Mouse (Mus musculus) heart, embryonic 12.5 days (tissue): ENCODE results near the gene Cacnb4. TPM values are rescaled to one million over a fixed set of nuclear protein-coding genes. Genes with fewer than 3 reads are reported as not detected.

ENCODE experiments used
- ATAC-seq: fragments of 200-750 bp; cut with Nextera tagmentation; 2 replicates; pipeline ENCODE4 v1.8.0; 2017; ENCODE audit warnings: moderate TSS enrichment, moderate library complexity; ENCODE audit not compliant: insufficient number of reproducible peaks, low FRiP score
- H3K27ac ChIP-seq: fragments of 300-500 bp; sonication (generic); 2 replicates; pipeline ENCODE4 v1.5.1; 2016; ENCODE audit warnings: mild to moderate bottlenecking, moderate library complexity; ENCODE audit not compliant: poor library complexity, severe bottlenecking
- H3K27me3 ChIP-seq: fragments of 300-500 bp; sonication (generic); replicated peaks from 2 replicates; pipeline ENCODE4 v1.6.1; 2016; ENCODE audit warnings: mild to moderate bottlenecking, moderate library complexity
- H3K36me3 ChIP-seq: fragments of 300-500 bp; sonication (generic); 2 replicates; pipeline ENCODE4 v1.6.1; 2016; ENCODE audit warnings: mild to moderate bottlenecking, moderate library complexity
- H3K4me1 ChIP-seq: fragments of 300-500 bp; sonication (generic); replicated peaks from 2 replicates; pipeline ENCODE4 v1.6.1; 2016; ENCODE audit warnings: mild to moderate bottlenecking
- H3K4me2 ChIP-seq: fragments of 300-500 bp; sonication (generic); 2 replicates; pipeline ENCODE4 v1.6.1; 2016; ENCODE audit warnings: mild to moderate bottlenecking, moderate library complexity
- H3K4me3 ChIP-seq: fragments of 300-500 bp; sonication (generic); 2 replicates; pipeline ENCODE4 v1.5.1; 2016; ENCODE audit warnings: mild to moderate bottlenecking
- H3K9ac ChIP-seq: fragments of 300-500 bp; sonication (generic); 2 replicates; pipeline ENCODE4 v1.6.1; 2016; ENCODE audit warnings: mild to moderate bottlenecking, moderate library complexity
- H3K9me3 ChIP-seq: fragments of 300-500 bp; sonication (generic); replicated peaks from 2 replicates; pipeline ENCODE4 v1.6.1; 2016; ENCODE audit warnings: mild to moderate bottlenecking, moderate library complexity
- WGBS: fragments of 180-500 bp; shearing (Covaris S2); methylation state at CpG from one replicate; pipeline ENCODE4 v1.1.7; 2016; 5-methylcytosine and 5-hydroxymethylcytosine counted together
- polyA plus RNA-seq: library from polyadenylated mRNA; unstranded; fragments of >200 nt; fragmentation: Nextera tagmentation; extraction: Ambion mirVana; gene quantifications from 2 replicates; pipeline ENCODE4 v1.2.1, GENCODE M21; 2016

Cacnb4 gene
- polyA plus RNA-seq, 1 experiment from 2014 or later: 0.41 TPM

GRCm38 (mm10) chr2:52585384-52585783, 91.2 kb downstream of the Cacnb4 start:
- 45% methylated on average over 4 of the region's 4 CpGs for WGBS
- ATAC-seq: no peak
- Histone ChIP-seq H3K4me2 (no peak overlapping the region), H3K4me3 (no peak overlapping the region), H3K36me3 (no peaks in the 10 kb centered on the region), H3K27me3 (no peaks in the 10 kb centered on the region), H3K4me1 (peaks cover 15% of the 10 kb centered on the region), H3K27ac (no peak overlapping the region), H3K9me3 (no peaks in the 10 kb centered on the region), H3K9ac (no peak overlapping the region)

GRCm38 (mm10) chr2:52581132-52581781, 95.4 kb downstream of the Cacnb4 start:
- no peaks in the 10 kb centered on the region for H3K27me3 ChIP-seq
- H3K4me3 ChIP-seq: no peak overlapping the region
- H3K9ac ChIP-seq: no peak overlapping the region
- H3K4me2 ChIP-seq: no peak overlapping the region
- H3K4me1 ChIP-seq: peaks cover 22% of the 10 kb centered on the region
- no peaks in the 10 kb centered on the region for H3K36me3 ChIP-seq
- 91% methylated on average over 11 of the region's 11 CpGs for WGBS
- no peaks in the 10 kb centered on the region for H3K9me3 ChIP-seq
- no peak for ATAC-seq
- H3K27ac ChIP-seq: no peak overlapping the region

GRCm38 (mm10) chr2:52580697-52581096, 95.9 kb downstream of the Cacnb4 start:
- Histone ChIP-seq H3K4me3 (no peak overlapping the region), H3K4me2 (no peak overlapping the region), H3K4me1 (peaks cover 25% of the 10 kb centered on the region), H3K9me3 (no peaks in the 10 kb centered on the region), H3K36me3 (no peaks in the 10 kb centered on the region), H3K27ac (no peak overlapping the region), H3K27me3 (no peaks in the 10 kb centered on the region), H3K9ac (no peak overlapping the region)
- 73% methylated on average over 5 of the region's 5 CpGs for WGBS
- ATAC-seq: no peak

- no peaks in the 10 kb centered on the region for H3K27me3 ChIP-seq
- peaks cover 26% of the 10 kb centered on the region for H3K4me1 ChIP-seq
- no peak for ATAC-seq
- H3K9me3 ChIP-seq: no peaks in the 10 kb centered on the region
- no peaks in the 10 kb centered on the region for H3K36me3 ChIP-seq
- H3K27ac ChIP-seq: no peak overlapping the region
- no peak overlapping the region for H3K4me3 ChIP-seq
- no peak overlapping the region for H3K9ac ChIP-seq
- WGBS: 44% methylated on average over 3 of the region's 3 CpGs
- no peak overlapping the region for H3K4me2 ChIP-seq
Measured at GRCm38 (mm10) chr2:52578846-52579245, 97.8 kb downstream of the Cacnb4 start.

- Histone ChIP-seq H3K4me2 (no peak overlapping the region), H3K36me3 (no peaks in the 10 kb centered on the region), H3K4me3 (no peak overlapping the region), H3K27ac (no peak overlapping the region), H3K4me1 (peaks cover 26% of the 10 kb centered on the region), H3K27me3 (no peaks in the 10 kb centered on the region), H3K9me3 (no peaks in the 10 kb centered on the region), H3K9ac (no peak overlapping the region)
- WGBS: 82% methylated on average over 4 of the region's 4 CpGs
- ATAC-seq: no peak
Measured at GRCm38 (mm10) chr2:52577700-52578099, 98.9 kb downstream of the Cacnb4 start.

GRCm38 (mm10) chr2:52576546-52576945, 100.1 kb downstream of the Cacnb4 start:
- H3K9ac ChIP-seq: no peak overlapping the region
- no peak overlapping the region for H3K4me2 ChIP-seq
- 68% methylated on average over 2 of the region's 2 CpGs for WGBS
- no peaks in the 10 kb centered on the region for H3K27me3 ChIP-seq
- H3K4me3 ChIP-seq: no peak overlapping the region
- H3K9me3 ChIP-seq: no peaks in the 10 kb centered on the region
- ATAC-seq: no peak
- no peaks in the 10 kb centered on the region for H3K36me3 ChIP-seq
- H3K4me1 ChIP-seq: peaks cover 23% of the 10 kb centered on the region
- H3K27ac ChIP-seq: no peak overlapping the region

- 72% methylated on average over 10 of the region's 10 CpGs for WGBS
- Histone ChIP-seq H3K4me3 (no peak overlapping the region), H3K4me1 (peaks cover 29% of the 10 kb centered on the region), H3K27ac (no peak overlapping the region), H3K27me3 (no peaks in the 10 kb centered on the region), H3K9me3 (no peaks in the 10 kb centered on the region), H3K4me2 (no peak overlapping the region), H3K36me3 (no peaks in the 10 kb centered on the region), H3K9ac (no peak overlapping the region)
- ATAC-seq: no peak
Measured at GRCm38 (mm10) chr2:52575637-52576175, 100.9 kb downstream of the Cacnb4 start.

- Histone ChIP-seq H3K27me3 (no peaks in the 10 kb centered on the region), H3K4me2 (no peak overlapping the region), H3K4me3 (no peak overlapping the region), H3K27ac (no peak overlapping the region), H3K9me3 (no peaks in the 10 kb centered on the region), H3K9ac (no peak overlapping the region), H3K4me1 (peaks cover 36% of the 10 kb centered on the region), H3K36me3 (no peaks in the 10 kb centered on the region)
- ATAC-seq: no peak
- WGBS: 78% methylated on average over 3 of the region's 3 CpGs
Measured at GRCm38 (mm10) chr2:52574929-52575328, 101.7 kb downstream of the Cacnb4 start.

GRCm38 (mm10) chr2:52572221-52572620, 104.4 kb downstream of the Cacnb4 start:
- peaks cover 27% of the 10 kb centered on the region for H3K4me1 ChIP-seq
- no peak overlapping the region for H3K4me3 ChIP-seq
- 61% methylated on average over 6 of the region's 6 CpGs for WGBS
- peak overlapping the region; percentile 35; the same call in 1 of the 2 replicates for H3K9ac ChIP-seq
- no peak for ATAC-seq
- H3K9me3 ChIP-seq: no peaks in the 10 kb centered on the region
- peak overlapping the region; percentile 82 for H3K27ac ChIP-seq
- H3K4me2 ChIP-seq: no peak overlapping the region
- H3K36me3 ChIP-seq: no peaks in the 10 kb centered on the region
- no peaks in the 10 kb centered on the region for H3K27me3 ChIP-seq

GRCm38 (mm10) chr2:52571339-52571968, 105.2 kb downstream of the Cacnb4 start:
- H3K27me3 ChIP-seq: no peaks in the 10 kb centered on the region
- no peak overlapping the region for H3K4me3 ChIP-seq
- H3K36me3 ChIP-seq: no peaks in the 10 kb centered on the region
- H3K9ac ChIP-seq: no peak overlapping the region
- H3K4me2 ChIP-seq: 0 out of 2 replicates have a peak overlapping the region, but pooled peaks have one; percentile 9
- H3K27ac ChIP-seq: peak overlapping the region; percentile 82
- ATAC-seq: peak; percentile 82
- WGBS: 29% methylated on average over 13 of the region's 13 CpGs
- H3K9me3 ChIP-seq: no peaks in the 10 kb centered on the region
- H3K4me1 ChIP-seq: peaks cover 20% of the 10 kb centered on the region

GRCm38 (mm10) chr2:52570781-52571180, 105.8 kb downstream of the Cacnb4 start:
- Histone ChIP-seq H3K4me3 (no peak overlapping the region), H3K27me3 (no peaks in the 10 kb centered on the region), H3K27ac (peak overlapping the region; percentile 82), H3K4me2 (0 out of 2 replicates have a peak overlapping the region, but pooled peaks have one; percentile 9), H3K4me1 (peaks cover 17% of the 10 kb centered on the region), H3K9me3 (no peaks in the 10 kb centered on the region), H3K9ac (no peak overlapping the region), H3K36me3 (no peaks in the 10 kb centered on the region)
- 28% methylated on average over 5 of the region's 5 CpGs for WGBS
- ATAC-seq: 0 out of 2 replicates have a peak, but pooled peaks have one; percentile 22
